In the genomic region with DNA sequence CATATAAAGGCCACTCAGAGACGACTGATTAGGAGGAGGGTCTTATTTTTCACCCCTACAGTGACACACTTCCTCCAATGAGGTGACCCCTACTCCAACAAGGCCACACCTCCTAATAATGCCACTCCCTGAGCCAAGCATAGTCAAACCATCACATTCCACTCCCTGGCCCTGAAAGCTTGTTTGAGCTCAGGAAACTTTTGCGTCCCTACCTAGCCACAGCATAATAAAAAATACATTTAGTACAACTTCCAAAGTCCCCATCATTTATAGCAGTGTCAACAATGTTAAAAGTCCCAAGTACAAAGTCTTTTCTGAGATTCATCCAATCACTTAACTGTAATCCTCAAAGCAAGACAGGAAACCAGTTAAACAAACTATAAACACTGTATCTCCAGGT, we compare ENCODE assay signal across 28 mouse cellular contexts.
"Had no signal": no experiment of that assay in that cellular context is flagged by ENCODE, and none has a peak within 500 bp of the region (broad histone marks: within the 10 kb centered on the region; RNA-seq: fewer than 3 reads in every experiment).

No protein-coding gene starts in this region.

- ATAC-seq: forebrain, embryonic 13.5 days; forebrain, embryonic 14.5 days; forebrain, embryonic 15.5 days; forebrain, embryonic 16.5 days; forebrain, postnatal 0 days had no signal

- H3K4me1 ChIP-seq: embryonic facial prominence, embryonic 10.5 days; embryonic facial prominence, embryonic 12.5 days; embryonic facial prominence, embryonic 13.5 days; embryonic facial prominence, embryonic 15.5 days; forebrain, embryonic 10.5 days; forebrain, embryonic 12.5 days; forebrain, embryonic 13.5 days; forebrain, embryonic 15.5 days had no signal

- H3K4me3 ChIP-seq: embryonic facial prominence, embryonic 10.5 days; embryonic facial prominence, embryonic 12.5 days; embryonic facial prominence, embryonic 13.5 days; embryonic facial prominence, embryonic 15.5 days; erythroblast, embryonic 14.5 days; forebrain, embryonic 10.5 days; forebrain, embryonic 12.5 days; forebrain, embryonic 13.5 days; forebrain, embryonic 15.5 days; gastrocnemius, adult 2 months had no signal

- H3K27ac ChIP-seq: embryonic facial prominence, embryonic 10.5 days; embryonic facial prominence, embryonic 12.5 days; embryonic facial prominence, embryonic 13.5 days; embryonic facial prominence, embryonic 15.5 days; forebrain, embryonic 10.5 days; forebrain, embryonic 12.5 days; forebrain, embryonic 13.5 days; forebrain, embryonic 15.5 days; gastrocnemius, adult 2 months had no signal

- H3K27me3 ChIP-seq: embryonic facial prominence, embryonic 12.5 days; embryonic facial prominence, embryonic 13.5 days; embryonic facial prominence, embryonic 15.5 days; forebrain, embryonic 12.5 days; forebrain, embryonic 13.5 days; forebrain, embryonic 15.5 days had no signal

- H3K4me2 ChIP-seq: embryonic facial prominence, embryonic 12.5 days; embryonic facial prominence, embryonic 13.5 days; embryonic facial prominence, embryonic 15.5 days; forebrain, embryonic 12.5 days; forebrain, embryonic 13.5 days; forebrain, embryonic 15.5 days had no signal

- H3K36me3 ChIP-seq: embryonic facial prominence, embryonic 10.5 days; embryonic facial prominence, embryonic 12.5 days; embryonic facial prominence, embryonic 13.5 days; embryonic facial prominence, embryonic 15.5 days; forebrain, embryonic 10.5 days; forebrain, embryonic 12.5 days; forebrain, embryonic 15.5 days had no signal

- DNase-seq: cerebellum, adult 18-20 months; cerebellum, adult 2 months; cerebellum, adult 8-10 months; cerebellum, adult 9-10 months; cerebellum, adult 9-11 months; cerebellum, postnatal 10 days; cerebellum, postnatal 25 days; cerebellum, postnatal 36 days; embryo, embryonic 11 days; forebrain, postnatal 0 days; gastrocnemius, adult 2 months; gastrocnemius, postnatal 10 days; gastrocnemius, postnatal 14 days; gastrocnemius, postnatal 25 days; gastrocnemius, postnatal 36 days; heart, adult 11 months; heart, adult 18-20 months had no signal

- H3K9ac ChIP-seq: embryonic facial prominence, embryonic 12.5 days; embryonic facial prominence, embryonic 13.5 days; embryonic facial prominence, embryonic 15.5 days; forebrain, embryonic 12.5 days; forebrain, embryonic 13.5 days; forebrain, embryonic 15.5 days; forebrain, postnatal 0 days had no signal

- H3K9me3 ChIP-seq: embryonic facial prominence, embryonic 10.5 days; embryonic facial prominence, embryonic 12.5 days; embryonic facial prominence, embryonic 13.5 days; embryonic facial prominence, embryonic 15.5 days; forebrain, embryonic 10.5 days; forebrain, embryonic 12.5 days; forebrain, embryonic 13.5 days; forebrain, embryonic 15.5 days had no signal
